Mouse (Mus musculus): ENCODE results near the gene Preb.

The Preb gene

DNA sequence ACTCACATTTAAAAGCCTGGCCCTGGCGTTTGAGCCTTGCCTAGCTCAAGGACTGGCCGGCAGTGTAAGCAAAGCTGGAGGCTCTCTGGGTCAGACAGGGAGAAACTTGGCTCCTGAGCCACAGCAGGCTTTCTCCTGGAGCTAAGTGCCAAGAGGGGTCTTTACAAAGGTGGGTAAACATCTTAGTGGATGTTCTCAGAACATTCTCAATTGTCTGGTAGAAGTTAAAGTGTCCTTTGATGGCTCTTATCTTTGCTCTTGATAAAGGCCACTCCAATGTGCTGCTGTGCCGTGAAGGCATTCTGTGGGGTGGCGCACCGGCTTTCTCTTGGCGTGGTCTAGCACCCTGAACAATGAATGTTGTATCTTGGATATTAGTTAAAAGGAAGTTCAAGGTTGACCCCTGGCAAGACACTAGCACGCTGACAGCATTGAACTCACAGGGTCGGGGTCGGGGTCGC lies 37.5 kb downstream of the Preb start:
- DNase-seq (ENCODE audit: low read depth, low spot score) = no peak

DNA sequence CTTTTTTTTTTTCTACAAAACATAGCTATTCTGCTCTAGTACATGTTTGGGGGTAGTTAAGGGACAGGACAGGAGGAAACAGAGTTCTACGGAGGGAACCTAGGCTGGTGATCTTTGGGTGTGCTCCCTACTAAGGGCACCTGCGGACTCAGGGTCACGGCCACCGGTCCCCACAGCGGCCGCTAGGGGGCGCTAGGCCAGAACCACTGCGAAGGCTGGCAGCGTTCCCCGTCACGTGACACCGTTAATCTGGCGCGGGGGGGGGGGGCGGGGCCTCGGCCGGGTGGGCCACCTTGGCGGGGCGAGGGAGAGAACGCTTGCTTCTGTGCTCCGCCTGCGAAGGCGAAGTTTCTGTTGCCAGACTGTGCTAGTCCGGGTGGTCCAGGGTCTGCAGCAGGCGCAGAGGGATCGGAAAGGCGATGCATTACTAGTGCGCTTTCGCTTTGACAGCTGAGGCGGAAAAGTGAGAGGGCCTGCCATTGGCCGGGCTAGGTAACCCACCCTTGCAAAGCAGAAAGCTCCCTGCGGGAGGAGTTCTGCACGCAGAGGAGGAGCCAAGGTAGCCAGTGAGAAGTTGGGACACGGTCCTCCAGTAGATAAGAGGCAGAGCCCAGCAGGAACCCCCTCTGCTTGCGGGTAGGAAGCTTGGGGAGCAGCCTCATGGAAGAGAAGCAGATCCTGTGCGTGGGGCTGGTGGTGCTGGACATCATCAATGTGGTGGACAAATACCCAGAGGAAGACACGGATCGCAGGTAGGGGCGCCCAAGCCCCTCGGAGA lies 38.7 kb downstream of the Preb start, which contains the start of gene Khk:
Gene Khk, plus strand, starts transcription at position 176 of the 778 bp plus-strand sequence.
- DNase-seq (ENCODE audit: low read depth, low spot score) = peak; percentile 94

DNA sequence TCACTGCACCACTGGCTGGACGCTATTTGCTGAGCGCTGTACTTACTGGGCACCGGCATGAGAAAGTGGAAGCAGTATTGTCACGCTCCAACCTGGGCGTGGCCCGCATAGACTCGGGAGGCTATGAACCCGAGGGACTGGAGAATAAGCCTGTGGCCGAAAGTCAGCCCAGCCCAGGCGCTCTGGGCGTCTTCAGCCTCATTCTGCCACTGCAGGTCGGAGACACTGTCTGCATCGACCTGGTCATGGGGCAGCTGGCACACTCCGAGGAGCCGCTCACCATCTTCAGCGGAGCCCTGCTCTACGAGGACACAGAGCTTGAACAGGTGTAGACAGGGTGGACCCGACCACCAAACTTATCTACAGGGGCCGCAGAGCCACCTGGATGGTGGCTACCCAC lies 39.5 kb downstream of the Preb start:
- no peak for DNase-seq (ENCODE audit: low read depth, low spot score)

DNA sequence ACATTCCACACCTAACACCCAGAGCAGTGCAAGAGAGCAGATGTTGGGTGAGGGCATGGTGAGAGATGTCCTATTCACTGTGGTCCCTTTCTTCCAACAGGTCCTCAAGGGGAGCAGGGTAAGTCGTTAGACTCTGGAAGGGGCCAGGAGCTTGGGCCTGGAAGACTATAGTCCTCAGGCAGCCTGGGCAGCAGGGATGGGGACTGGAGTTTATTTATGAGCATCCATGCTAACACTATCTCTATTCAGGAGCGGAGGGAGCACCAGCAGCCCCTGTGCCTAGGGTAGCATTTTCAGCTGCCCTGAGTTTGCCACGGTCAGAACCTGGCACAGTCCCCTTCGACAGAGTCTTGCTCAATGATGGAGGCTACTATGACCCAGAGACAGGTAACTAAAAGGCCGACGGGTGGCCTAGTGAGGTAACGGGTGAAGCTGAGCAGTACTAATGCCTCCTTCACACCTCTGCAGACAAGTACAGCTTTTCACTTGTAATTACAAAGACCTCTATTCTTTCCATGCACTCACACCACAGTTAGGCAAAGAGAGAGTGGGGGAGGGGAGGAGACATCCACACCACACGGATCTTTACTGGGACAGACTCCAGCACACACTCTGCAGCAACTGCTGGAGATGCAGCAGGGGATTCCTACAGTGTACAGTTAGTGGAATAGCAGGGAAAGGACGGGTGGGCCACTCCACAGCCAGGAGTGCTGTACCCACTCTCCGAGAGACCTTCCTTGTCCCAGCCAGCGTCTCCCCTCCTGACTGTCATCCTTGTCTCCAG lies 40.1 kb downstream of the Preb start:
- no peak for DNase-seq (ENCODE audit: low read depth, low spot score)

DNA sequence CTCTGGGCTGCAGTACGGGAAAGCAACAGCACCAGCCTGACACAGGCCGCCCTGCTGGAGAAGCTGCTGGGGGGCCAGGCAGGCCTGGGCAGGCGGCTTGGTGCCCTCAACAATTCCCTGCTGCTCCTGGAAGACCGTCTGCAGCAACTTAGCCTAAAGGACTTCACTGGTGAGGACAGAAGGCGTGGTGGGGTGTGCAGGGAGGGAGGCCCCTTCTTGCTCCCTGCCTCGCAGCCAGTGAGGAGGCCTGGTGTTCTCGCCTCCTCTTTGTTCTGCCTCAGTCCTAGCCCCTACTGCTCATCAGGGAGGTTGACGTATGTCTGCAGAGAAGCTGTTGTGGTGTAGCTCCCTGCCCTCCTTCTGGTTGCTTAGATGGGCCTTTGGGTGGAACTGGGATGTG lies 41.5 kb downstream of the Preb start:
- DNase-seq (ENCODE audit: low read depth, low spot score) = no peak

DNA sequence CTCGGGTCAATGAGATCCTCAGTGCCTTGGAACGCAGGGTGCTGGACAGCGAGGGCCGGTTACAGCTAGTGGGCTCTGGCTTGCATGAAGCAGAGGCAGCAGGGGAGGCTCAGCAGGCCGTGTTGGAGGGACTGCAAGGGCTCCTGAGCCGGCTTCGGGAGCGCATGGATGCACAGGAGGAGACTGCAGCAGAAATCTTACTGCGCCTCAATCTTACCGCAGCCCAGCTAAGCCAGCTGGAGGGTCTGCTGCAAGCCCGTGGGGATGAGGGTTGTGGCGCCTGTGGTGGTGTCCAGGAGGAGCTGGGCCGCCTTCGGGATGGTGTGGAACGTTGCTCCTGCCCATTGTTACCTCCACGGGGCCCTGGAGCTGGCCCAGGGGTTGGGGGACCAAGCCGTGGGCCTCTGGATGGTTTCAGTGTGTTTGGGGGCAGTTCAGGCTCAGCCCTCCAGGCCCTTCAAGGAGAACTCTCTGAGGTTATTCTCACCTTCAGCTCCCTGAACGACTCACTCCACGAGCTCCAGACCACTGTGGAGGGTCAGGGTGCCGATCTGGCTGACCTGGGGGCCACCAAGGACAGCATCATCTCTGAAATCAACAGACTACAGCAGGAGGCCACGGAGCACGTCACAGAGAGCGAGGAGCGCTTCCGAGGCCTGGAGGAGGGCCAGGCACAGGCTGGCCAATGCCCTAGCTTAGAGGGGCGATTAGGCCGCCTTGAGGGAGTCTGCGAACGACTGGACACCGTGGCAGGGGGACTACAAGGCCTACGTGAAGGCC lies 42.1 kb downstream of the Preb start:
- no peak for DNase-seq (ENCODE audit: low read depth, low spot score)

DNA sequence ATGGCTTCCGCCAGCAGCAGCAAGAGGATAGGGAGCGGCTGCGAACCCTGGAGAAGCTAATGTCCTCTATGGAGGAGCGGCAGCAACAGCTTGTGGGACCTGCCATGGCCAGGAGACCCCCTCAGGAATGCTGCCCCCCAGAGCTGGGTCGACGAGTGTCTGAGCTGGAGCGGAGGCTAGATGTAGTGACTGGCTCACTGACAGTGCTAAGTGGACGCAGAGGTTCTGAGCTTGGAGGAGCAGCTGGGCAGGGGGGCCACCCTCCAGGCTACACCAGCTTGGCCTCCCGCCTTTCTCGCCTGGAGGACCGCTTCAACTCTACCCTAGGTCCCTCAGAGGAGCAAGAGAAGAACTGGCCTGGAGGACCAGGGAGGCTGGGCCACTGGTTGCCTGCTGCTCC lies 42.8 kb downstream of the Preb start:
- DNase-seq (ENCODE audit: low read depth, low spot score) = no peak

DNA sequence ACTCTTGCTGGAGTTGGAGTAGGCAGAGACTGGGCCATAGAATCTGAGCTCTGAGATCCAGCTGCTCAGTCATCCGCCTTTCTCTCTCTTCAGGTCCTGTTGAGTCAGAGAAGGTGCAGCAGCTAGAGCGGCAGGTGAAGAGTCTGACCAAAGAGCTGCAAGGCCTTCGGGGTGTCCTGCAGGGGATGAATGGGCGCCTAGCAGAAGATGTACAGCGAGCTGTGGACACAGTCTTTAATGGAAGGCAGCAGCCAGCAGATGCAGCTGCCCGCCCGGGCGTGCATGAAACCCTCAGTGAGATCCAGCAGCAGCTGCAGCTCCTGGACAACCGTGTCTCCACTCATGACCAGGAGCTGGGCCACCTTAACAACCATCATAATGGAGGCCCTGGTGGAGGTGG lies 43.3 kb downstream of the Preb start:
- no peak for DNase-seq (ENCODE audit: low read depth, low spot score)

DNA sequence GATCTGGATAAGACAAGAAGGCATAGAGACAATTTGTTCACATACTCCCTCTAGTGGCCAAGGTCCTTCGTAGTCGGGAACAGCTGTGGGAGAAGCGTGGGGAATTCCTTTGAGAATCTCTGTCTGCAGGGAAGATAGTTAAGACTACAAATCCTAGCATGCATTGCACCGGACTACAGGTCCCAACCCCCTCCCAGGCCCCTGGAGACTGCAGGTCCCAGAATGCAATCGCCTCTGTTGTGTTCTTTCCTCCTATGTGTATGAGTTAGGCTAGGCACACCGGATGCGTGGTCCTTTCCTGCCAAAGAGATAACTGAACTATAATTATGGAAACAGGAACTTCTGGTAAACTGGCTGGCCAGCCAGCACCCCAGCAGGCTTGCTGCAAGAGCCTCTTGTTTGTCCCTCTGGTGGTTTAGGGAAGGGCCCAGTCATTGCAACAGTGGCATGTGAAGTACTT lies 44.2 kb downstream of the Preb start:
- DNase-seq (ENCODE audit: low read depth, low spot score) = peak; percentile 98

DNA sequence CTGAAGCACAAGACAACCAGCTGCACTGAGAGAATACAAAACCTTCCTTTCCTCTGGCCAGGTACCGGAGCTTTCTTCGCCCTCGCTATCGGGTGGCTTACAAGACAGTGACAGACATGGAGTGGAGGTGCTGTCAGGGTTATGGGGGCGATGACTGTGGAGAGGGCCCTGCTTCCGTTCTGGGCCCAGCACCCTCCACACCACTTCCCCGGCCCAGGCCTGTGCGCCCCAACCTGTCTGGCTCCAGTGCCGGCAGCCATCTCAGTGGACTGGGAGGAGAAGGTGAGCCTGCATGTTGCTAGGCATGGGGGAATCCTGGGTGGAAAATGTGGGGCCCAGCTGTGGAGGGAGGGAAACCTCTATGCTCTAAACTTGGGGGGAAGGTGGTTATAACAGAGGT lies 44.7 kb downstream of the Preb start:
- DNase-seq (ENCODE audit: low read depth, low spot score) = no peak

DNA sequence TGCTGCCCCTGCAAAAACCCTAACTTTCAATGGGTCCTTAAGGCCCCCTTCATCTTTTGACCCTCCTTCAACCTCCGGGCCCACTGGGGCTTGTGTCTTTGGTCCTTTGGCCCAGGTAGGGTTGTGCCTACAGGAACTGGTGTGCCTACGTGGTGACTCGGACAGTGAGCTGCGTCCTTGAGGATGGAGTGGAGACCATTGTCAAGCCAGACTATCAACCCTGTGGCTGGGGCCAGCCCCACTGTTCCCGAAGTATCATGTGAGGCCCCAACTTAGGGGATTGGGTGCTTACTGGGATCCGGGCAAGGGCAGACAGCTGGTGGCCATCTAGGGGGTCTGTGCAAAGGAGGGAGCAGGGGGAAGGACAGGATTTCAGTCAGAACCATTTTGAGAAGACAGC lies 45.3 kb downstream of the Preb start:
- DNase-seq (ENCODE audit: low read depth, low spot score) = no peak

DNA sequence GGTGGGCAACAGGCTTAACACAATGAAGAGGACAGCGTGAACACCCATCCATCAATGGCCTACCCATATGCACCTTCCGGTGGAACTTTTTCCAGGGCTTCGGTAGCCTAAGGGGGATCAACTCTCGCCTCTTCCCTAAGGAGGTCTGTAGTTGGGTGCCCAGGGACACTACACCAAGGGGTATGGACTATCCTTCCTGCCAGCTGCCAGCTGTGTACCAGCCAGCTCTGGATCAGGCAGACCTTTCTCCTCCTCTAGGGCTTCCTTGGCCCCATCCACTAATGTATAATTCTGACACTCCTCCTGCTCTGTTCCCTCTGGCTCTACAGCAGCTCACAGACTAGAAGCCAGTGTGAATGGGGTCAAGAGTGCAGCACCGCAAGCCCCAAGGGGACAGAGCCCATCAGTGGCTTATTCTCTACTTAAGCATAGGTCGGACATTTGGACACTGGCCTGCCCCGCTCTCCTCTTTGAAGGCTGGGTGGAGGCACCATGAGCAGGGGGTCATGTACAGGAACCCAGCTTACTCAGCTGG lies 46.0 kb downstream of the Preb start:
- no peak for DNase-seq (ENCODE audit: low read depth, low spot score)

DNA sequence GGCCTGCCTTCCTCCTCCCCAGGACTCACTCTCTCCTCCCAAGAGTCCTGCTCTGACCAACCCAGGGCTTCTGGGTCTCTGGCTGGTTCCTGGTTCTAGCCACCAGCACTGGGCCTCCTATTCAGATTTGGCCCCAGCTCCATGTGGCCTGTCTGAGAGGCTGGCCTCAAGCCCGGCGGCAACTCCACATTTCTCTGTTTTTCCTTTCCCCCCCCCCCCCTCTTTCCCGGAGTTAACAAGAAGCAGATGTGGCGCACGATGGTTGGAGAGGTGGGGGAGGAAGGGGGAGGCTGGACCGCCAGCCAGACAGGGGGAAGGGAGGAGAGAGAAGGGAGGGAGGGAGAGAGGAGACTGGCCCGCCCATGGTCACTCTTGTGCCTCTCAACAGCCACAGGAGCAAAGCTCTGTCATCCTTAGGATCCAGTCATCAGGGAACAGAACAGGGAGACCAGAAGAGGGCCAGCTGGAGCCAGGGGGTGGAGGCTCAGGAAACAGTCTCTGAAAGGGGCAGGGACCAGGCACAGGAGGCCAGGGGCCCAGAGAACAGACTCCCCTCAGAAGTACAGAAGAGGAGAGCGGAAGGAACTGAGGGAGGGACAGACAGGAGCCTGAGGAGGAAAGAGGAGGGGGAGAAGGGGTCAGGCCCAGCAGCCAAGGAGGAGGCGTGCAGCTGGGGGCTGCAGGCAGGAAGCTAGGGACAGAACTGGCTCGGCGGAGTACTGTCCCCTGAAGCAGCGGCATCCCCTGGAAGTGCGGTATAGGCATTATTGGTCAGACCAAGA lies 46.9 kb downstream of the Preb start, which contains the start of gene Emilin1:
Gene Emilin1, plus strand, starts transcription at position 343 of the 782 bp plus-strand sequence.
- peak; percentile 50 for DNase-seq (ENCODE audit: low read depth, low spot score)

DNA sequence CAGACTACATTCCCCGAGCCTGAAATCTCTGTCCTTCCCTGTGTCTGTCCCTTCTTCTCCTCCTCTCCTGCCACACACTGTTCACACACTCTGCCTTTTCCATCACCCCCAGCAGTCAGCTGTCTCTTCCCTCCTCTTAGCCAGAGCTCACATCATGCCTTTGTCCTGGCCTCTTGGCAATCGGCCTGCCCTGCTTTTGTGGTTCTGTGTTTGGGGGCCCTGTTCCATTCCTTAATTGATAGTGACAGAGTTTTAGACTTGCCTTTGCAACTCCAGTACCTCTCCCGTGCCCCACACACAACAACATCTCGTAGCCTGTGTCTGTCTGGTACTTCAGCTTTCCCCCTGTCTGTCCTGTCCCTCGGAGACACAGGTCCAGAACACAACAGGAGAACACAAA lies 48.0 kb downstream of the Preb start:
- DNase-seq (ENCODE audit: low read depth, low spot score) = no peak

DNA sequence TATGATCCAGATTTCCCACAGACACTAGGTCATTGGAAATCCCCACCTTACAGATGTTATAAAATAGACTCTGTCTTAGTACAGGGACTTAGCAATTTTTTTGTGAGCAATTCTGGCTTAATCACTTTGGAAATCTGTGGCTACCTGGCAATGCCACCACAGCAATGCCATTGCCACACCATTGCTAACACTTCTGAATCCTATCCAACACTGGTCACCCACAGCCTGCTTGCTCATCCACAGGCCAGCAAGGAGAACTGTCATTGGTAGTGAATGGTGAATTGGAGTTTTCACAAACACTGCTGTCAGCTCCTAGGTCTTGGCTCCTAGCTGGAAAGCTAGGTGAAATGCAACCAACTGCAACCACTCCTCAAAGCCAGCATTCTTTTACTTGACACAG lies 49.7 kb downstream of the Preb start:
- DNase-seq (ENCODE audit: low read depth, low spot score) = no peak

DNA sequence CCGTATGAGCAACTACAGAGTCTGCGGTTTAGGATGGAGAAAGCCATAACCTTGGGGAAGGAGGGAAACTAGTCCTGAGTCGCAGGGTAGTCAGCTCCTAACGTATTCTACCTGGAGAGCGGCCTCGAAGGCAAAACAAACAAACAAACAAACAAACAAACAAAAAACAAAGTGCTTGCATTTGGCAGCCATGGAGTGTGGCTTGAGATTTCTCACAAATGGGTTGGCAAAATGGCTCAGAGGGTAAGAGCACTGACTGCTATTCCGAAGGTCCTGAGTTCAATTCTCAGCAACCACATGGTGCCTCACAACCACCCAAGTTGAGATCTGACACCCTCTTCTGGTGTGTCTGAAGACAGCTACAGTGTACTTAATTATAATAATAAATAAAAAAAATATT lies 50.3 kb downstream of the Preb start:
- DNase-seq (ENCODE audit: low read depth, low spot score) = no peak

DNA sequence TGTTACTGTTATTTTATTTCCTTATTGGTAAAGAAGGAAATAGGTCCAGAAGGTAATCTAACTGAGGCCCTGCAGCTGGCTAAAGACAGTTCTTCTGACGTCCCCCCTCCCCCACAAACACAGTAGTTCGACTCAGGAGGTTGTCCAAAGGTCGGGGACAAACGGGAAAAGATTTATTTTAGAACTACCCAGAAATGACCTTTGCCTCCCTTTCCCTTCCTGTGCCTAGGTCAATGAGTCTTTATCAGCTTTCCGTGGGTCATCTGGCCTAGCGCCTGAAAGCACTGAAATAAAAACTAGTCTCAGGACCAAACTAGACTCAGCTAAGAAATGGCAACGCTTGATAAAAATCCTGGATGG lies 50.9 kb downstream of the Preb start:
- no peak for DNase-seq (ENCODE audit: low read depth, low spot score)

DNA sequence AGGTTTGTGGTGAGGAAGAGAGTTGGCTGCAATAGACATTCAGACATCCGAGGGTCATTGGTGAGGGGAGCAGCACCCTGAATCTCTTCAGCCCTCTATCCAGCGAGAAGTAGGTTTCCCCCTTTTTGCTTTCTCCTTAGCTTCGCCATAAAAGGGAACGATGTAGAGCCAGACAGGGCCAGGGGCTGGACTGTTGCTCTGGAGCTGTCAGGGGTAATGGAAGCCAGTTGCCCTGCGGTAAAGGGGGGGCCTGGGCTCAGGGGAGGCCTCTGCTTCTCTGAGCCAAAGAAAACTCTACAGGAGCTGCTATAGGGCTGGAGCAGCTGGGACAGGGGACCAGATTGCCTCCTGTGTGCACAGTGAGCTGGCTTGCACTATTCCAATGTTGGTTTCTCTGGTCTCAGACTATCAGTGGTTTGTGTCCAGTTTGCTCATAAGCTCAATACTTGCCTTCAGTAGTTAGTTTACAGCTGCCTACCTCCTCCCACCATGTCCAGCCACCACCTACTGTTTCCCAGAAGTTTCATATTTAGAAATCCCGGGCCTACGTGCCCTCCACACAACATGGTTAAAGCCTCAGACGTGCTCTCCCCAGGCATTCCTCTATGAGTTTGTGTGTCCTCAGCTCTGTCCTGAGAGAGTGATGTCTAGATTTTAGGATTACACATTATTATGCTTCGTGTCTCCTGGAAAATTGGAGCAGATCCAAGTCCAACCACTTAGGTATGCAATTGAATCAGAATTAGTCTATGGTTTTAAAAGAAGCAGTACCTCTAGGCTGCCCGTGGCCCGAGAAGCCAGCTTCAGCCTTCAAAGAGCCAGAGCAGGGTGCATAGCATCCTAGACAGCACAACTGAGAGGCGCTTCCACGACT lies 51.5 kb downstream of the Preb start:
- no peak for DNase-seq (ENCODE audit: low read depth, low spot score)

DNA sequence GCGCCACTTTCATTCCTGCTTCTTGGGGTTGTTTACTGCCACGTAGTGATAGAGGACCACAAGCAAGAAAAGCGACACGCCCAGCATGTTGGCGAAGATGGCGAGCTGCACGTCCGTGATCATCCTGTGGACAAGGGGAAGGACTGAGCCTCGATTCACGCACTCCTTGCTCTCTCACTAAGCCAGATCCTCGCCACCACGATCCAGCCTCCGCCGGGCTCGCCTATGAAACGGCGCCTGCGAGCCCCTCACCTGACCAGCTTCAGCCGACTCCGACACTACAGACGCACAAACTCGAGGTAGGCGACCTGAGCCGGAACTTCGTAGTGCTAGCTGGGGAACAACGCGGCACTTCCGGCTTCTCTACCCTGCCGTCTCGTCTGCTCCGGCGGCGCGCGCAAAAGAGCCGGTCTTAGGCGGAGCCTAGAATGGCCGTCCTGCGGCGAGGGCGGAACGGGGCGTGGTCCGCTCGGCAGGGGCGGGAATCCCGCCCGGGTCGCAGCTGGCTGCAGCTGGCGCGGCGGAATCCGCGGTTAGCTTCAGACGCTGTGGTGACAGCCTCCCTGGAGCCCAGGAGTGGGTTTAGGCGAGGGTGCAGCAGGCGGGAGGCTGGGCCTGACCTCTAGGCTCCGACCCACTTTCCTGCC lies 52.6 kb downstream of the Preb start, which contains the start of gene Ost4:
Gene Ost4, minus strand, starts transcription at position 376 of the 647 bp plus-strand sequence.
- peak; percentile 98 for DNase-seq (ENCODE audit: low read depth, low spot score)

Measured in brain, adult 2 months (tissue).